Mouse (Mus musculus): ENCODE results near the gene Bbs9.

GRCm38 (mm10) chr9:22916808-22917207 is 441.3 kb downstream of the Bbs9 start:
- TF ChIP-seq GATA1 (IDR thresholded peaks at IDR 0.05; ENCODE audit: borderline replicate concordance, low read length) (no peak), FLI1 (IDR thresholded peaks at IDR 0.05; ENCODE audit: low read length) (no peak)
